19 mouse cellular contexts compared by ENCODE assay signal in genomic region chr8:10875170-10875569, GRCm38 (mm10).
DNase-seq lines count a peak whose midpoint lies in the region; ATAC-seq lines count a peak whose summit lies in the region.
"Had no signal": no experiment of that assay in that cellular context is flagged by ENCODE, and none has a peak within 500 bp of the region (broad histone marks: within the 10 kb centered on the region; RNA-seq: fewer than 3 reads in every experiment).

No protein-coding gene starts in this region.

- peaks cover 10% of the 10 kb centered on the region; the same call in 1 of the 2 replicates for H3K4me1 ChIP-seq in hindbrain, embryonic 15.5 days (replicated peaks)
- peaks cover 17% of the 10 kb centered on the region; the same call in 1 of the 2 replicates for H3K4me1 ChIP-seq in hindbrain, embryonic 12.5 days
- peaks cover 14% of the 10 kb centered on the region for H3K4me1 ChIP-seq in midbrain, embryonic 13.5 days (replicated peaks)
- peaks cover 10% of the 10 kb centered on the region; the same call in 1 of the 2 replicates for H3K4me1 ChIP-seq in midbrain, embryonic 14.5 days (ENCODE audit: control insufficient read depth, insufficient read depth, low read length)
- no peaks in the 10 kb centered on the region for H3K4me1 ChIP-seq in neural tube, embryonic 14.5 days (ENCODE audit: control insufficient read depth, insufficient read depth, low read length)
- H3K4me1 ChIP-seq: embryonic facial prominence, embryonic 12.5 days; heart, embryonic 12.5 days had no signal

- WGBS in hindbrain, embryonic 15.5 days, result 56% methylated on average over 6 of the region's 6 CpGs
- WGBS in hindbrain, embryonic 12.5 days, result 70% methylated on average over 6 of the region's 6 CpGs
- WGBS in midbrain, embryonic 13.5 days, result 73% methylated on average over 6 of the region's 6 CpGs
- 71% methylated on average over 6 of the region's 6 CpGs for WGBS in midbrain, embryonic 14.5 days
- 45% methylated on average over 6 of the region's 6 CpGs for WGBS in neural tube, embryonic 14.5 days

- no peaks in the 10 kb centered on the region for H3K36me3 ChIP-seq in hindbrain, embryonic 15.5 days
- H3K36me3 ChIP-seq in hindbrain, embryonic 12.5 days, result no peaks in the 10 kb centered on the region
- no peaks in the 10 kb centered on the region for H3K36me3 ChIP-seq in midbrain, embryonic 13.5 days
- no peaks in the 10 kb centered on the region for H3K36me3 ChIP-seq in midbrain, embryonic 14.5 days (ENCODE audit: control insufficient read depth, insufficient read depth, low read length)
- no peaks in the 10 kb centered on the region for H3K36me3 ChIP-seq in neural tube, embryonic 14.5 days (ENCODE audit: control insufficient read depth, insufficient read depth, low read length)
- H3K36me3 ChIP-seq: embryonic facial prominence, embryonic 12.5 days; forebrain, embryonic 12.5 days; heart, embryonic 12.5 days had no signal

- no peak overlapping the region for H3K4me3 ChIP-seq in hindbrain, embryonic 15.5 days
- no peak overlapping the region for H3K4me3 ChIP-seq in hindbrain, embryonic 12.5 days
- H3K4me3 ChIP-seq in midbrain, embryonic 13.5 days (replicated peaks), result no peak overlapping the region
- no peak overlapping the region for H3K4me3 ChIP-seq in midbrain, embryonic 14.5 days (replicated peaks; ENCODE audit: low read depth, low read length)
- H3K4me3 ChIP-seq in neural tube, embryonic 14.5 days (ENCODE audit: low read depth, low read length), result no peak overlapping the region
- H3K4me3 ChIP-seq: embryonic facial prominence, embryonic 12.5 days; forebrain, embryonic 12.5 days; heart, embryonic 12.5 days had no signal

- H3K9me3 ChIP-seq in hindbrain, embryonic 15.5 days, result no peaks in the 10 kb centered on the region
- H3K9me3 ChIP-seq in hindbrain, embryonic 12.5 days (replicated peaks), result no peaks in the 10 kb centered on the region
- no peaks in the 10 kb centered on the region for H3K9me3 ChIP-seq in midbrain, embryonic 13.5 days
- no peaks in the 10 kb centered on the region for H3K9me3 ChIP-seq in midbrain, embryonic 14.5 days (ENCODE audit: control insufficient read depth, low read length)
- H3K9me3 ChIP-seq in neural tube, embryonic 14.5 days (ENCODE audit: control insufficient read depth, low read length), result no peaks in the 10 kb centered on the region
- H3K9me3 ChIP-seq: embryonic facial prominence, embryonic 12.5 days; forebrain, embryonic 12.5 days; heart, embryonic 12.5 days had no signal

- ATAC-seq in hindbrain, embryonic 15.5 days (ENCODE audit: low FRiP score, low read depth), result 0 out of 2 replicates have a peak, but pooled peaks have one; percentile 61
- ATAC-seq in hindbrain, embryonic 12.5 days (ENCODE audit: low FRiP score), result no peak
- 0 out of 2 replicates have a peak, but pooled peaks have one; percentile 6 for ATAC-seq in midbrain, embryonic 13.5 days
- ATAC-seq in midbrain, embryonic 14.5 days (ENCODE audit: low FRiP score, low TSS enrichment), result no peak
- ATAC-seq in neural tube, embryonic 14.5 days (ENCODE audit: low read depth), result 0 out of 2 replicates have a peak, but pooled peaks have one; percentile 28
- ATAC-seq: intestine, embryonic 16.5 days had no signal

- no peak overlapping the region for H3K27ac ChIP-seq in hindbrain, embryonic 15.5 days (replicated peaks)
- H3K27ac ChIP-seq in hindbrain, embryonic 12.5 days, result no peak overlapping the region
- H3K27ac ChIP-seq in midbrain, embryonic 13.5 days, result no peak overlapping the region
- H3K27ac ChIP-seq in midbrain, embryonic 14.5 days (replicated peaks; ENCODE audit: low read depth, low read length), result no peak overlapping the region
- H3K27ac ChIP-seq in neural tube, embryonic 14.5 days (ENCODE audit: low read depth, low read length), result no peak overlapping the region
- H3K27ac ChIP-seq: embryonic facial prominence, embryonic 12.5 days; forebrain, embryonic 12.5 days had no signal

- DNase-seq in midbrain, embryonic 14.5 days, result no peak
- DNase-seq in brain, adult 2 months (ENCODE audit: low read depth, low spot score), result peak; percentile 37
- no peak for DNase-seq in kidney, adult 8-10 months
- DNase-seq: adrenal gland, adult 8-10 months; adrenal gland, postnatal 36 days; cerebellum, adult 11-12 months; cerebellum, adult 9-10 months; cerebellum, postnatal 25 days; gastrocnemius, postnatal 10 days; heart, postnatal 36 days; kidney, adult 2 months had no signal

- no peak overlapping the region for H3K4me2 ChIP-seq in hindbrain, embryonic 15.5 days
- H3K4me2 ChIP-seq in hindbrain, embryonic 12.5 days (replicated peaks), result no peak overlapping the region
- no peak overlapping the region for H3K4me2 ChIP-seq in midbrain, embryonic 13.5 days (replicated peaks)
- H3K4me2 ChIP-seq in midbrain, embryonic 14.5 days (ENCODE audit: low read length), result no peak overlapping the region
- no peak overlapping the region for H3K4me2 ChIP-seq in neural tube, embryonic 14.5 days (ENCODE audit: low read depth, low read length)
- H3K4me2 ChIP-seq: embryonic facial prominence, embryonic 12.5 days; forebrain, embryonic 12.5 days; heart, embryonic 12.5 days had no signal

- no peaks in the 10 kb centered on the region for H3K27me3 ChIP-seq in hindbrain, embryonic 15.5 days
- peaks cover 6% of the 10 kb centered on the region for H3K27me3 ChIP-seq in hindbrain, embryonic 12.5 days
- no peaks in the 10 kb centered on the region for H3K27me3 ChIP-seq in midbrain, embryonic 13.5 days
- no peaks in the 10 kb centered on the region for H3K27me3 ChIP-seq in midbrain, embryonic 14.5 days (ENCODE audit: control insufficient read depth, insufficient read depth, low read length)
- no peaks in the 10 kb centered on the region for H3K27me3 ChIP-seq in neural tube, embryonic 14.5 days (ENCODE audit: control insufficient read depth, insufficient read depth, low read length)
- H3K27me3 ChIP-seq: embryonic facial prominence, embryonic 12.5 days had no signal

- H3K9ac ChIP-seq in hindbrain, embryonic 15.5 days, result no peak overlapping the region
- no peak overlapping the region for H3K9ac ChIP-seq in hindbrain, embryonic 12.5 days
- no peak overlapping the region for H3K9ac ChIP-seq in midbrain, embryonic 13.5 days (replicated peaks)
- no peak overlapping the region for H3K9ac ChIP-seq in midbrain, embryonic 14.5 days (replicated peaks; ENCODE audit: low read length)
- no peak overlapping the region for H3K9ac ChIP-seq in neural tube, embryonic 14.5 days (replicated peaks; ENCODE audit: low read depth, low read length)
- H3K9ac ChIP-seq: embryonic facial prominence, embryonic 12.5 days; forebrain, embryonic 12.5 days; heart, embryonic 12.5 days had no signal

Comparison
In these comparisons a context has a peak if more than half of its experiments do, and no peak if none do; other contexts are left out.
1. ATAC-seq: peak in hindbrain, embryonic 15.5 days (single experiment), midbrain, embryonic 13.5 days (single experiment) and neural tube, embryonic 14.5 days (single experiment); none in hindbrain, embryonic 12.5 days (single experiment) and midbrain, embryonic 14.5 days (single experiment).